Mouse (Mus musculus) left cerebral cortex, postnatal 10 days (tissue): Measurements from ENCODE around the gene Thbs2. TPM values are rescaled to one million over a fixed set of nuclear protein-coding genes. Genes with fewer than 3 reads are reported as not detected.

Experiments
- DNase-seq, 2 experiments: peaks; one replicate each; pipeline ENCODE4 v3.0.0; 2021 to 2022; ENCODE audit warnings: low spot score in 2 of 2, mixed read lengths in 1 of 2; ENCODE audit errors: extremely low spot score in 1 of 2
- intact Hi-C: fragments of 180-260 bp; cut with DNase I; formaldehyde crosslinking; loops from one replicate; pipeline ENCODE4 v1.15.1; 2025
- total RNA-seq, 2 experiments: library from RNA; stranded (reverse); gene quantifications; 2 replicates each; pipeline ENCODE4 v1.2.3; 2021

The Thbs2 gene
- total RNA-seq, 2 experiments from 2014 or later = 7.5 to 7.9 TPM

DNA sequence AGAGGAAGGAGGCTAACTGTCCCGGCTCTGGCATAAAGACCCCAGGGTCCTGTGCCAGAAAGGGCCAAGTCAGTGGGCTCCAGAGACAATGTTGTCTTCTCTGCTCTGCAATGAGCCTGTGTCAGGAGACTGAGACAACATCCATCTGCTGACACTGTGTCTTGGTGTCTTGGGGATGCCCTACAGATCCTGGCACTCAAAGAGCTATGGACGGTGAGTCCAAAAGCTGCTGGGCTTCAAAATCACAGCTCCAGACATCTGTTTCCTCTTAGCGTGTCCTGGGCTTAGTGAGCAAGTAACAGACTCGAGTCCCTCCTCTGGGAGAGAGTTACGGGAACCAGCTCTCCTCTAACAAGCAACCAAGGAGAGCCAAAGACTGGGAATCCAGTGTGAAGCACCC is 6.2 kb upstream of the Thbs2 start:
- no peak for DNase-seq
- intact Hi-C loops = no loop called here

DNA sequence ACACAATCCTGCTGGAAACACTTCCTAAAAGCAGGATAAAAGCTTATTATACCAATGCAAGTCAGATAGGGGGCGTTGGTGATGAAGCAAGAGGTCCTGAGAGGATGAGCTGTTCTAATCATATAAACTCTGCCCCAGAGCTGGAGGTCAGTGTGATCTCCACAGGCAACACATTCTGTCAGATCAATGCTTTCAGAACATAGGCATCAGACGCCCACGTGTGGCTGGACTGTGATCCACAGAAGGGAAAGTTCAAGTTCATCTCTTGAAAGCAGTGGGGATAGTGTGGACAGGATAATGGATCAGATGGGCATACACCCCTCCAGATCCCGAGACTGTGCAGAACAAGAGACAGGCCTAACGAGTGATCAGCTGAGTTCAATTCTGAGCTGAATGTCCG is 4.2 kb upstream of the Thbs2 start:
- intact Hi-C loops = no loop called here
- no peak for DNase-seq

DNA sequence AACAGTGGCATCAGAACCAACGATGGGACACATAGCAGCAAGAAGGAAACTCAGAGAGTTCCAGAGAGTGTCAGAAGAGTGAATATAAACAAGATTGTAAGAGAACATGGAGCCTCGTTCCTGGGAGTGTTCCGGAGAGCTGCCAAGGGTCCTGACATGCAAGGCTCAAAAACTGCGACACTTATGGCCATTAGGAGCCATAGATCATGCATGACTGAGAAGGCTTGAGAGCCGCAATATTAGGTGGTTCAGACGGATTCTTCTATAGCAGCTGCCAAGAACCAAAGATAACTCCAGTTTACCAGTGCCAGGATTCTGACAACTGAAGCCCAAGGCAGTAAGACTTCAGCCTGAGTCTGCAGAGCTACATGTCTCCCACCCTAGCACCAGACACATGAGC is 3.1 kb upstream of the Thbs2 start:
- no peak for DNase-seq
- intact Hi-C loops = no loop called here

DNA sequence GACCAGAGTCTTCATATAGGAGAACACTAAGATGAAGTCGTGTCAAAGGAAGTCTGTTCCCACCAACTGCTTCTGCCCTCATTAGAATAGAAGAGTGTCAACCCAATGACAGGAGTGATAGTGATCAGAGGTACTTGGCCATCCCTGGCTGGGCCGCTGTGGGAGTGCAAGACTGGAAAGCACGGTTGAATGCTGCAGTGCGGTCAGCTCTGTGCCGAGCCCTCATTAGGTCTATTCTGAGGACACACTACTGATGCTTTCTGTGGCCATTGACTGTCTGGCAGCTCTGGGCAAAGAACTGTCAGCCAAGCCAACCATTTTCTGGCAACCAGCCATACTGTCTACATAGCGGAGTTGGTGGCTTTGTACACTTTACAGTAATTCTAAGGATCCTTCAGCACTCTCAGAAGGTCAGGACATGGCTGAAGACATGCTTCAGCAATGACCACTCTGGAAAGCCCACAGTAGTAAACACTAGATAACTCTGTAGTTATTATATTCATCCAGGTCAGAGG is 2.3 kb upstream of the Thbs2 start:
- intact Hi-C loops = no loop called here
- DNase-seq = no peak

DNA sequence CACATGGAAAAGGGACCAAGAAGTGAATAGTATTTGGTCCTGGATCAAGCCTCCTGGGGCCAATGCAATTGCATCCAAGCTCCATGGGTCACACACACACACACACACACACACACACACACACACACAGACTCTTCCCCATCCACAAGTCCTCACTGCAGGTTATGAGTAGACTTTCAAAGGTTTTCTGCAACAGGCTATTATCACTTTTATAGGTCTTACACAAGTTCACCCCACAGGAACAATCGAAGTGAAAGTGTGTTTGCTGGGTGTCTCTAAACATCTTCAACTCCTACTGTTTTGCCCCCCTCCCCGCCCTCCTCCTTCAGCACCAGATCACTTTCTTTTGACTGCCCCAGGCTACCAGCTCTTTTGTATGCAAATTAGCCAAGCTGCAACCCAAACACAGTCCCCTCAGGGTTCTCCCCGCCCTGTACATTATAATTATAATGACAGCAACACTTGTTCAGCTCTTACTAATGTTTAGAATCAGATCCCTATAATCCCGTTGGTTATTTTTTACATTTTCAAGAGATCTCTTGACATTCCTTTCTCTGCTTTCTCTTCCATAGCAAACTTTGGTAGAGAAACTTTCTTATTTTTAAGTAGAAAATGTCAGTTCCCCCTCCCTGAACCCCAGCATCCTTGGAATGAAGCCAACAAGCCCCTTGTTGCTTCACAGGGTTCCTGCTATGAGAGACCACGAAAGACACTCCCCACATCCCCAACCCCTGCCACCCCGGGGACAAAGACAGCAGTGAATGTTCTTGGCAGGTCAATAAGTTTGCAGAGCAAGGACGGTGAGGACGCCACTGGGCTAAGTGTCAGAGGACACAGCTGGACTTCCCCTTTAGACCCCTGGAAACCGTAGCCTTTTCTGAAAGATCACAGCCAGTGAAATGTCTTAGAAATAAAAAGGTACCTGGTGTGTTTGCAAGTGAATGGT is 714 bp downstream of the Thbs2 start:
- intact Hi-C loops = no loop called here
- DNase-seq = no peak

DNA sequence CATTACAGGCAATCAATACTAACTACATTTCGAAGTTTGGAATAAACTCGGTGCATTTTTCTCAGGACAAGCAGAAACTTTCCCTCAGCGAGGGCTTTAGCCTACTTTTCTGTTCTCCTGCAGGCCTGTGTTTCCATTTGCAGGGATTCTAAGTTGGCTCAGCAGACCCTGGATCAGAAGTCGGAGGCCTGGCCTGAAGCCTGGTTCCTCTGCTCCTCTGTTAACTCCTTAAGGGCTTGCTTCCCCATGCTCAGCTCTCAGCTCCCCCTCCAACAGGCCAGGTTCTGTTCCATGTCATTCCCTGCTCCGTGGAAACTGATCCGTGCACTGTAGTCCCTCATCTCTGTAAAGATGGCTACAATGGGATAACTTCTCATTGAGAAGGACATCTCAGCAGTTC is 2.1 kb downstream of the Thbs2 start:
- intact Hi-C loops = no loop called here
- DNase-seq = no peak

DNA sequence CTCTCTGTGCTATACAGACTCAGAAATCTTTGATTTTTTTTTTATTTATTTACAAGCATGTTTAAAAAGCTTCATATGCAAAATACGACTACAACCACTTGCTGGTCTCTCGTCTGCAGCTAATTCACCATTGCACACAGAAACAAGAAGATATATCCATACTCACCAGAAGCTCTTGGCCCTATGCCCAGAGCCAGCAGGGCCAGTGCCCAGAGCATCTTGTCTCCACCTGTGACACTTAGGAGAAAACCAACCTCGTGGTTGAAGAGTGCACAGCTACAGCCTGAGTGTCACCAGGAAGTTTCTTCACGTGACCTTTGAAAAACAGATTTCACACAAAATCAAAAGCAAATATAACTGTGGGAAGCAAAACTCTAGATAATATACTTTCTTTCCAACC is 2.8 kb downstream of the Thbs2 start:
- intact Hi-C loops = no loop called here
- no peak for DNase-seq

DNA sequence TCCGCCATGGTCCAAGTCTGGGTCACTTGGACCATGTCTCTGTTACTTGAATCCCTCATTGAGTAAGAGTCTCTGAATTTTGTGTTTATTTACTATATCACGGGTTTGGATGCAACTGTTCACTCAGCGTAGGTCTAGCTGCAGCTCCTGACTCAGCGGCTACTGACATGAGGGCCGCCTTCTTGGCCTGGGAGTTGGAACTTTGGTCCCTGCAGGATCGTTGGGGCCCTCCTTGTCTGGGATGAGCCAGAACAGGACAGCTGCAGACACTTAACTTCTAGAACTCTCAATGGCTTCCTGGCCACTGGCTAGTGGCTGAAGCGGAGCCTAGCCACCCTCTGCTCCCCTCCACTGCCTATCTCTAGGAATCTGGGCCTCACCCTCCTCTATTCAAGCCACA is 11.2 kb downstream of the Thbs2 start:
- intact Hi-C loops = no loop called here
- no peak for DNase-seq

DNA sequence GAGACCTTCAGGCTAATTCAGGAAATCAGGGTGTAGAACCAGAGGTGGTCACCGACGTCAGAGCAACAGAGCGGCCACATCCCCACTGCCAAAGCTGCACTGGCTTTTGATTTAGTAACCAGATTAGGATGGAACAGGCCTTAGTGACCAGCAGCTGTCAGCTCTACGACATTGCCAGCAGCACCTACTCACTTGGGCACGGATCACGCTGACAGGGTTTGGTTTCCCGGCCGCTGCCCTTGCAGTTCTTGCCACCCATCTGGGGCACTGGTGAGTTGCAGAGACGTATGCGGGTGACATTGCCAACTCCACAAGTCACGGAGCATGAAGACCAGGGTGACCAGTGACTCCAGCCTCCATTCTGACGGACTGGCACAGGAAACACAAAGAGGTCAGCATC is 13.0 kb downstream of the Thbs2 start:
- intact Hi-C loops = no loop called here
- no peak for DNase-seq

DNA sequence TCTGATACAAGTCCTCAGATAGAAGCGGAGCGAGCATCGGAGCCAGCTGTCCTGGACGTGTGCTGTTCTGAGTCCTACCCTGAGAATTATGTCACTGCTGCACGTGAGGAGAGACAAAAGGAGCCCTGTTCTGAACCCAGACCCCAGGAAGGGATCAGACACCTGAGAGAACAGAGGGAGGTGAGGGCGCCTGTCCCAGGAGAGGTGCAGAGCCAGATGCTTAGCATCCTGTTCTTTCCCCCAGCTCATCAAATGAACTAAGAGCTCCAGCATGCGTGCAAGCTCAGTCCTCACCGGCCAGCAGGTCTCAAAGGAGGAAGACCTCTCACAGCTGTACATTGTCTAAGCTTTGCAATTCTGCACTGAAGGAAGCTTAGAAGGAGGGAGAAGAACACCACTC is 16.8 kb downstream of the Thbs2 start:
- DNase-seq = no peak
- intact Hi-C loops = no loop called here

DNA sequence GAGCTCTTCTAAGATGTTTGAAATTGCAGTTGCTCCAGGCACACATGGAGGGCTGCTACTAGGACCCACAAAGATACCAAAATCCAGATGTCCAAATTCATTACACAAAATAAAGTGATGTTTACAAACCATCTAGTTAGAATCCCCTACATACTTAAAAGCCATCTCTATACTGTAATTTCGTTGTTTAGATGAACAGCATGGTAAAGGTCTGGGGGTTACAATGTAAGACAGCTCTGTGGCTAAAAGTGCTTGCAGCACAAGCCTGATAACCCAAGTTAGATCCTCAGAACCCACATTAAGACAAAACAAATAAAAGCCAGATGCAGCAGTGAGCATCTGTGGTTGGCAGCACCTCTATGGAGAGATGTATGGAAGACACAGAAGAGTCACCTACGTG is 18.5 kb downstream of the Thbs2 start:
- DNase-seq = no peak
- intact Hi-C loops = no loop called here

DNA sequence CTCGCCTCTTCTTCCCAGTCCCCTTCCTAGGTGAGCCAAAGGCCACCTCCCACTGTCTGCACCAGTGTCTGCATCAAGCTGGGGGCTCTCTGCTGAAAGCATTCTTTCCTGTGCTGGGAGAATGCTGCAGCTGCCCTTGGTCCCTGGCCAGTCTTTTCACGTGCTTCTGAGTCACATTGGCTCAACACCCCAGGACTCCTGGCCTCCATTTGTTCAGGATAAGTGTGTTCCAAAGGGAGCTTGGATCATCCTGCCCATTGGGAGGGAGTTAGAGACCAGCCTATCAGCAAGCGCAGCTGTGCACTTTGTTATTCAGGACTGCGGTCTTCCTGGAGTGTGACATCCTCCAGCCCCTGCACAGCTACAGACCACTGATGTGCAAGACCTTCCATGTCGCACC is 21.6 kb downstream of the Thbs2 start:
- DNase-seq = peak in 1 of 2 experiments; percentile 57
- intact Hi-C loops = no loop called here

DNA sequence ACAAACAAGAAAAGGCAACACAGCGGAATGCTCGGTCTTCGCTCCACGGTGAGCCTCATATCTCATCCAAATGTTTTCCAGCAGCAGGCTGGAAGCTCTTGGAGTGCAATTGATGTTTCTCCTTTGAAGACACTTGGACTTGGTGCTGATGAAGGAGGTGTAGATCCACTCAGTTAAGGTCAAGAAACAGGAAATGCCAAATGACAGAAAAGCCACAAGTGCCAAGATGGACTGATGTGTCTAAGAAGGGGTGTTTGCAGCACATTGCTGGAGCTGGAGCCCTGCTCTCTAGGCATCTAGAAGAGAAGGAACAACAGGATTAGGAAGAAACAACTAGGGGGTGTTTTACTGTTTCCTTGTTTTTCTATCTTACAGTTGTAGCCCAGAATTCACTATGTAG is 26.8 kb downstream of the Thbs2 start:
- no peak for DNase-seq
- intact Hi-C loops = no loop called here

DNA sequence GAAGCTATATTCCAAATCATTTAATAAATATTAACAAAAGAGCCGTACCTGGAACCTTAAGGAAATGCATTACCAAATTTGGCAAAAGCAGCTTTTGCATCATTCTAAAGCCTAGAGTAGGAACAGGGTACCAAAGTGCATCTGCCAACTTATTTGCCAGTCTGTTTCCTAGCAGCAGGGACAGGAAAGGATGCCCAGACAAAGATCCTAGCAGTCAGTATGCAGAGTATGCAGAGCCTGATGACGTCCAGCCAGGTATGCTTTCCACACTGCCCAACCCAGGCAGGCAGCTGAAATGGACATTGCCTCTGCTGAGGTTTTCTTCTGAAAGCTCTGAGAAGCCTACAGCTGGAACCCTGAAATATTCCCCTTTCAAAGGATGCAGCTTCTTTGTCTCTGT is 27.6 kb downstream of the Thbs2 start:
- intact Hi-C loops = no loop called here
- DNase-seq = no peak

DNA sequence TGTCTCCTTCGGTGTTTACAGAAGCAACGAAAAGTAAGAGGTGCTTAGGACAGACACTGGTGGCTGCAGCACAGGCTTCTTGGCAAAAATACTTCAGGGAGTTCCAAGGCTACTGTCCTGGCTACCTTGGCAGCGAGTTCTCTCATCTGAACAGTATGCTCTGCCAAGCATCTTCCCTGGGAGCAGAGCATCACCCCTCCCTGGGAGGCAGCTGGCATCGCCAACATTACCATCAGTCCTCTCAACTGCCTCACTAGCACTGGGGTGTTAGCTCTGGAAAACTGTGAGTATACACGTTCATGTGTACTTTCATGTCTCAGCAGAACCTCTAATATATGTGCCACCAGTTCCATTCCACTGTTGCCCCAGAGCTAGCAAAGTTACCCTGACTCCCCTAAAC is 30.7 kb downstream of the Thbs2 start:
- intact Hi-C loops = no loop called here
- DNase-seq = no peak

DNA sequence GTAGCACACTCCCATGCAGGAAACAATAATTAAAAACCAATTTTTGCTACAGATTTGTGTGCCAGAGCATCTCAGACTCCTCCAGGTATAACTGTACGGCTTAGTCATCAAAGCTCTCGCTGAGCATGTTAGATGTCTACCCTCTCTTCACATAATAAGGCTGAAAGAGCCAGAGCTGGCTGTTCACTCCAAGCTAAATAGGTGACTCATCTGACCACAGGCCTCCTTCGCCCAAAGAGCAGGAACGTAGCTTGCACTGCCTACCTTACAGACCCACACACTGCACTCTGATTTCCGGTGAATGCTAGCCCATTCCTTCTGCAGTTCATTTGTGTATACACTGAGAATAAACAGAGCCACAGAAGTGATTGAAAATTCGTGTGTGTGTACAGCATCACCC is 31.6 kb downstream of the Thbs2 start:
- DNase-seq = no peak
- intact Hi-C loops = no loop called here

DNA sequence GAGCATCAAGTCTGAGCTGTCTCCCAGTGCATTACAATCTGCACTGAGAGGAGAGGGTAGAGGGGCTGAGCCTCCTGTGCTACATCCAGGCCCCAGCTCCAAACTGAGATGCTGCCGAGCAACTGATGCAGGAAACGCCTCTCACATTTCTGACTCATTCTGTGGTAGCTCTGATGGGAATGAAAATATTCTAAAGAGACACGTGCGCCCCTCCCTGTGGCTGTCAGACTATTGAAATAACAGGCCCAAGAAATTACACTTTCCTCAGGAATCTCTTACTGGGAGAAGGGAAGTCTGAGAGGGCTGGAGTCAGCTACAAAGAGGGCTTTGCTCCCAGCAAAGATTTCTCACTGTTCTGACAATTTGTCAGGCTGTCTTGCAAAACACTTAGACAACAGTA is 34.3 kb downstream of the Thbs2 start:
- no peak for DNase-seq
- intact Hi-C loops = no loop called here

DNA sequence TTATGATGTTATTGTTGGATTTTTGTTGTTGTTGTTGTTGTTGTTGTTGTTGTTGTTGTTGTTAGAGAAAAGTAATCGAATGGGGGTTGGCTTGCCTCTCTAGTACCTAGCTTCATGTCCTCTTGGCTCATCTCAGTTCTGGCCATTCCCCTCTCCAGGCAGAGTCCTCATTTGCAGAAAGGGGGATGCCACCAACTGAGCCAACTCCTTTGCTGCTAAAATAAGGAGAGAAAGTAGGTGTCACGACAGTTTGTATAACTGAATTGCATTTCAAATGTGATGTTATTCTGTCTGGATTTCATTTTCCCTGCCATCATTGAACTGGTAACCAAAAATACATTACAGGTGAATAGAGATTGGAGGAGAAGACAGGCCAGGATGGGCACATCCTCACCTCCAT is 35.9 kb downstream of the Thbs2 start:
- DNase-seq = no peak
- intact Hi-C loops = no loop called here

DNA sequence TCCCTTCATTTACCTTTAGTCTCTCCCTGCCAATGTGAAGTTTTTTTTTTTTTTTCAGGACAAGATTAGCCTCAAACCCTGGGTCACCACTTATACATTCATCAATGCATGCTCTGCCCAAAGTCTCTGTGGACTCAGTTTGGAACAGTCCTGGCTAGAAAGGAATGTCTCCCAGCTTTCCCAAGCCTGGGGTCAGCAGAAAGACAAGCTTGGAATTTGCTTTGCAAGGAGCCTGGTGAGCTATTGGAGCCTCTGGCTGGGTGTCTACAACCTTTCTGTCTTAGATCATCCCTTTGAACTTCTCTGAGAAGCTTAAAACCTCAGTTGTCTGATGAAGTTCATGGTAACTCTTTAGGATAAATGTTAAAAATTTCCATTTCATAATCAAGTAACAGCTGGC is 36.9 kb downstream of the Thbs2 start:
- no peak for DNase-seq
- intact Hi-C loops = no loop called here

DNA sequence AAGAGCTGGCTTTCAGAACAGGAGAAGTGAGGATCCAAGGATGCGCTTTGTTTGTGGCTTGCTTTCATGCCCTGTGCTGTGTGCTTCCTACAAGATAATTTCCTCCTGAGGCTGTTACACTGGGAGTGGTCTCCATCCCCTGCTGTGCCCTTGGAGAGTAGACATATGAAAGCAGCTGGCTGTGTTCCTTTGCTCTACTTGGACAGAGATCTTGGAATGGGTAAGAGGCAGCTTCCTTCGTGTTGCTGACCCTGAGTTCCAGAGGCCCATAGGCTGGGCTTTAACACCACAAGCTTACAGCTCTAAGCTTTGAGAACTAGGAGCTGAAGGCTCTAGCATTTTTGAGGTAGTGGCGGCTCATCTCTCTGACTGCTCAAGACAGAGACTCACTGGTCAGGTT is 39.1 kb downstream of the Thbs2 start:
- DNase-seq = peak in 1 of 2 experiments; percentile 43
- intact Hi-C loops = no loop called here

DNA sequence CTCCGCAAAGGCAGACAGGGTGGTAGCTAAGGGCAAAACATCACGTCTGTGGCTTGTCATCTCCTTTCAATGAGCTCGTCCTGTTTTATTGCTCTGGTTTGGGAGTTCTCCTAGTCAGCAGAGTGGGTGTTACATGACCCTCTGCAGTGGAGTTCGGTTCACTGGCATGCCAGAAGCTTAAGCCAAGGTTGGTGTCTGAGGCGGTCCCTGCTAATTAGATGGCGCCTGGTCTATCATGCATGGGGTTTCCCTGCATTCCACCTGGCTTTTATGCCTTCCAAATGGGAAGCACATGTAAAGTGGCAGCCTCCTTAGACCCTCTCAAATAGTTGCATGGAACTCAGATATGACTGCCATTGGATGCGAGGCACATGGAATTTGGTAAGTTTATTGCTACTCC is 42.0 kb downstream of the Thbs2 start:
- intact Hi-C loops = no loop called here
- DNase-seq = no peak
